Mouse (Mus musculus) ES-Bruce4 (cell line): ENCODE results near the gene Hist1h2bl.

Experiments
- CTCF ChIP-seq: IDR thresholded peaks from one replicate; pipeline ENCODE4 v1.8.1; 2011; ENCODE audit warnings: low read depth, low read length
- EP300 ChIP-seq: IDR thresholded peaks from 2 replicates; pipeline ENCODE4 v1.6.1; 2011; ENCODE audit warnings: low read depth, low read length; ENCODE audit not compliant: insufficient read depth
- POLR2A ChIP-seq: IDR thresholded peaks from one replicate; pipeline ENCODE4 v1.8.1; 2011; ENCODE audit warnings: low read length; ENCODE audit not compliant: insufficient read depth

DNA sequence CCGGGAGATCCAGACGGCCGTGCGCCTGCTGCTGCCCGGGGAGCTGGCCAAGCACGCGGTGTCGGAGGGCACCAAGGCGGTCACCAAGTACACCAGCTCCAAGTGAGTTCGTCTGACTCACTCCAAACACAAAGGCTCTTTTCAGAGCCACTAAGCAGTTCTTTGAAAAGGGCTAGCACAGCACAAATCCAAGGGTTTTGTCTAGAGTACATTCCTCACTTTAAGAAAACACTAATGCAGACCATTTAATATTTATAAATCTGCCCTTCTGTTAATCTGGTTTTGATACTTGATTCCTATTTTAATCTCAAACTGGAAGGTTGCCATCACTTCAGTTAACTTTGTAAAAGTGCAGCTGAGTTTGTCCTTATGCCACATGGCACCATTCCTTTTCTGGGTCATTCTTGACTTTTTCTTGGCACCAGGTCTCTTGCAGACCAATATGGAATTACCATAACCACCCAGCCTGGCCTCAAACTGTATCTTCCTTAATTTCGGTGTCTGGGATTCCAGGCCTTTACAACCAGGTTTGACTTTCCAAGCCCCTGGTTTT lies 6.5 kb upstream of the Hist1h2bl start:
- no peak for TF ChIP-seq EP300
- no peak for TF ChIP-seq POLR2A
- TF ChIP-seq CTCF: no peak
